Mouse (Mus musculus) embryonic facial prominence, embryonic 14.5 days (tissue): ENCODE results near the gene Gtpbp1. TPM values are rescaled to one million over a fixed set of nuclear protein-coding genes. Genes with fewer than 3 reads are reported as not detected.

Experiments
- ATAC-seq: fragments of 200-750 bp; cut with Nextera tagmentation; 2 replicates; pipeline ENCODE4 v1.8.0; 2017; ENCODE audit warnings: low read depth, moderate number of reproducible peaks, moderate TSS enrichment
- DNase-seq: peaks from one replicate; pipeline ENCODE4 v3.0.0-alpha.2; 2015; ENCODE audit warnings: low spot score
- H3K27ac ChIP-seq: fragments of 300-500 bp; sonication (generic); replicated peaks from 2 replicates; pipeline ENCODE4 v1.5.1; 2014; ENCODE audit warnings: low read depth, mild to moderate bottlenecking, low read length, moderate library complexity
- H3K27me3 ChIP-seq: fragments of 300-500 bp; sonication (generic); replicated peaks from 2 replicates; pipeline ENCODE4 v1.6.1; 2014; ENCODE audit warnings: low read length; ENCODE audit not compliant: control insufficient read depth, insufficient read depth
- H3K36me3 ChIP-seq: fragments of 300-500 bp; sonication (generic); 2 replicates; pipeline ENCODE4 v1.6.1; 2014; ENCODE audit warnings: low read length, mixed read lengths; ENCODE audit not compliant: control insufficient read depth, insufficient read depth
- H3K4me1 ChIP-seq: fragments of 300-500 bp; sonication (generic); 2 replicates; pipeline ENCODE4 v1.6.1; 2014; ENCODE audit warnings: antibody characterized with exemption, low read length; ENCODE audit not compliant: control insufficient read depth, insufficient read depth
- H3K4me2 ChIP-seq: fragments of 300-500 bp; sonication (generic); 2 replicates; pipeline ENCODE4 v1.6.1; 2014; ENCODE audit warnings: low read depth, mild to moderate bottlenecking, low read length, moderate library complexity, mixed read lengths
- H3K4me3 ChIP-seq: fragments of 300-500 bp; sonication (generic); 2 replicates; pipeline ENCODE4 v1.5.1; 2014; ENCODE audit warnings: low read depth, mild to moderate bottlenecking, low read length
- H3K9ac ChIP-seq: fragments of 300-500 bp; sonication (generic); 2 replicates; pipeline ENCODE4 v1.6.1; 2014; ENCODE audit warnings: low read depth, mild to moderate bottlenecking, low read length, moderate library complexity, mixed read lengths
- H3K9me3 ChIP-seq: fragments of 300-500 bp; sonication (generic); 2 replicates; pipeline ENCODE4 v1.6.1; 2016; ENCODE audit warnings: low read length; ENCODE audit not compliant: control insufficient read depth
- WGBS: fragments of 180-500 bp; shearing (Covaris S2); extraction: QIAGEN DNeasy Blood & Tissue Kit; methylation state at CpG from one replicate; pipeline ENCODE4 v1.1.7; 2014; 5-methylcytosine and 5-hydroxymethylcytosine counted together
- polyA plus RNA-seq: library from polyadenylated mRNA; unstranded; fragments of >200 nt; fragmentation: Nextera tagmentation; extraction: Ambion mirVana; gene quantifications from 2 replicates; pipeline ENCODE4 v1.2.1, GENCODE M21; 2014

Gene Gtpbp1
- polyA plus RNA-seq, 1 experiment from 2014 or later, result 27.2 TPM

- ATAC-seq, result no peak; the same call in 1 of the 2 replicates
- WGBS, result 76% methylated on average over 6 of the region's 6 CpGs
- H3K36me3 ChIP-seq, result peaks cover 28% of the 10 kb centered on the region; the same call in 1 of the 2 replicates
Observed at GRCm38 (mm10) chr15:79697011-79697410, 6.4 kb downstream of the Gtpbp1 start.

GRCm38 (mm10) chr15:79697558-79698187 is 7.0 kb downstream of the Gtpbp1 start:
- no peak overlapping the region for H3K27ac ChIP-seq
- DNase-seq, result no peak
- peaks cover 3% of the 10 kb centered on the region; the same call in 1 of the 2 replicates for H3K4me1 ChIP-seq
- ATAC-seq, result 0 out of 2 replicates have a peak, but pooled peaks have one; percentile 33
- no peaks in the 10 kb centered on the region for H3K9me3 ChIP-seq
- H3K4me3 ChIP-seq, result no peak overlapping the region
- no peak overlapping the region for H3K4me2 ChIP-seq
- H3K36me3 ChIP-seq, result peaks cover 28% of the 10 kb centered on the region; the same call in 1 of the 2 replicates
- no peaks in the 10 kb centered on the region for H3K27me3 ChIP-seq
- no peak overlapping the region for H3K9ac ChIP-seq
- 77% methylated on average over 9 of the region's 9 CpGs for WGBS

More at GRCm38 (mm10) chr15:79697011-79697410, 6.4 kb downstream of the Gtpbp1 start:
- Histone ChIP-seq H3K4me1 (peaks cover 4% of the 10 kb centered on the region; the same call in 1 of the 2 replicates), H3K4me2 (no peak overlapping the region), H3K9ac (no peak overlapping the region), H3K27me3 (no peaks in the 10 kb centered on the region), H3K4me3 (no peak overlapping the region), H3K9me3 (no peaks in the 10 kb centered on the region), H3K27ac (no peak overlapping the region)
- DNase-seq, result no peak

DNA sequence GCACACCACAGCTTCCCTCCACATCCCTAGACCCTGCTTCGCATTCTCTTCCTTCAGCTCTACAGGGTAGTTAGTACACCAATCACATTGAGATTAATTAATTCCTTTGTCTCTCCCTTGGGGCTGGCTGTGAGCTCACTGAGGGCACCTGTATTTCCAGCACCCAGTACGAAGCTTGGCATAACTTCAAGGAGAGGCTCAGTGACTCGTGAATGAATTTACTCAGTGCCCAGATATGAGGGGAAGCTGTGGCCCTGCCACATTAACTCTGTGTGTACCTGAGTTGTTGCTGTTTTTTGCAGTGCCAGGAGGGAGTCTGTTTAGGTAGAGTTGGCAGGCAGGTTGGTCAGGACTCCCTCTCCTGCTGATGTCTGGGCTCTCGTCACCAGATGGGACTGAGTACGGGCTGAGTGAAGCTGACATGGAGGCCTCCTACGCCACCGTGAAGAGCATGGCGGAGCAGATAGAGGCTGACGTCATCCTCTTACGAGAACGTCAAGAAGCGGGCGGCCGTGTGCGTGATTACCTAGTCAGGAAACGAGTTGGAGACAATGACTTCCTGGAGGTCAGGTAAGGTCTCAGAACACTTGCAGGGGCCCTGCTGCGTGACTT is 16.1 kb downstream of the Gtpbp1 start:
- no peak for DNase-seq
- Histone ChIP-seq H3K36me3 (peaks cover 45% of the 10 kb centered on the region), H3K9ac (no peak overlapping the region), H3K4me3 (no peak overlapping the region), H3K9me3 (no peaks in the 10 kb centered on the region), H3K27me3 (no peaks in the 10 kb centered on the region), H3K4me1 (no peaks in the 10 kb centered on the region), H3K27ac (no peak overlapping the region), H3K4me2 (no peak overlapping the region)
- ATAC-seq, result no peak
- WGBS, result 87% methylated on average over 17 of the region's 17 CpGs

DNA sequence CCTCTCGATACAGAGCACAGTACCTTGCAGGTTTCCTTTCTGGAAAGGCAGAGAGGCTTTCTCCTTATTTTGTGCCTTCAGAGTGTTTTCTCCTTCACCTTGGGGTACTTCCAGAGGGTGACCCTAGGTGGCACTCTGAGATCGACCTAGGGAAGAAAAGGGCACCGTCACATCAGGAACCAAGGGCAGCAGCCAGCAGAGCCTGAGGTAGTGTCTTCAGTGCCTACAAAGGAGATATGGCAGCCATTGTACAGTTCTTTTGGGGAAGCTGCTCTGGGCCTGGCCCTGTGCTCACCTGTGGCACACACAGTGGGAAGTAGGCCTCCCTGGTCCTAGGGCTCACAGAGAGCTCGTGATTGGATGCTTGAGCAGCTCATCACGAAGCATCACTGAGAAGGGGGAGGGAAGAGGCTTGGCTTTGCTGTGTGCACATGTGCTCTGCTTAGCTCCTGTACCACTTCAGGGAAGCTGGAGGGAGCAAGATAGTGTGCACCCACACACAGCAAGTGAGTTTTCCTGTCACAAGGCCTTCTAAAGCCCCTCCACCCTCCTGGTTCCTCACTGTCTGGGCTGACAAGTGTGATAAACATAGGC is 17.7 kb downstream of the Gtpbp1 start:
- Histone ChIP-seq H3K4me1 (no peaks in the 10 kb centered on the region), H3K36me3 (peaks cover 60% of the 10 kb centered on the region), H3K4me3 (no peak overlapping the region), H3K27ac (no peak overlapping the region), H3K9ac (no peak overlapping the region), H3K4me2 (no peak overlapping the region), H3K27me3 (no peaks in the 10 kb centered on the region), H3K9me3 (no peaks in the 10 kb centered on the region)
- 89% methylated on average over 5 of the region's 5 CpGs for WGBS
- DNase-seq (no peak), ATAC-seq (no peak)

- H3K9me3 ChIP-seq, result no peaks in the 10 kb centered on the region
- no peak for ATAC-seq
- H3K36me3 ChIP-seq, result peaks cover 96% of the 10 kb centered on the region
- no peaks in the 10 kb centered on the region for H3K27me3 ChIP-seq
- 94% methylated on average over 7 of the region's 7 CpGs for WGBS
- no peak overlapping the region for H3K27ac ChIP-seq
- no peak overlapping the region for H3K4me3 ChIP-seq
- H3K4me1 ChIP-seq, result no peaks in the 10 kb centered on the region
- no peak overlapping the region for H3K4me2 ChIP-seq
- DNase-seq, result no peak
- H3K9ac ChIP-seq, result no peak overlapping the region
Observed at GRCm38 (mm10) chr15:79715646-79716045, 25.0 kb downstream of the Gtpbp1 start.

GRCm38 (mm10) chr15:79716710-79717109 is 26.1 kb downstream of the Gtpbp1 start:
- H3K9ac ChIP-seq, result no peak overlapping the region
- 88% methylated on average over 6 of the region's 6 CpGs for WGBS
- no peaks in the 10 kb centered on the region for H3K27me3 ChIP-seq
- peaks cover 91% of the 10 kb centered on the region for H3K36me3 ChIP-seq
- H3K4me1 ChIP-seq, result no peaks in the 10 kb centered on the region
- no peak overlapping the region for H3K4me3 ChIP-seq
- H3K4me2 ChIP-seq, result no peak overlapping the region
- DNase-seq, result no peak
- H3K27ac ChIP-seq, result no peak overlapping the region
- no peaks in the 10 kb centered on the region for H3K9me3 ChIP-seq
- no peak for ATAC-seq

- no peaks in the 10 kb centered on the region for H3K9me3 ChIP-seq
- no peak overlapping the region for H3K4me2 ChIP-seq
- WGBS, result 87% methylated on average over 8 of the region's 8 CpGs
- no peak overlapping the region for H3K4me3 ChIP-seq
- ATAC-seq, result no peak
- H3K9ac ChIP-seq, result no peak overlapping the region
- H3K27ac ChIP-seq, result no peak overlapping the region
- H3K27me3 ChIP-seq, result no peaks in the 10 kb centered on the region
- H3K4me1 ChIP-seq, result no peaks in the 10 kb centered on the region
- peaks cover 72% of the 10 kb centered on the region for H3K36me3 ChIP-seq
- no peak for DNase-seq
Observed at GRCm38 (mm10) chr15:79720267-79720666, 29.6 kb downstream of the Gtpbp1 start.

DNA sequence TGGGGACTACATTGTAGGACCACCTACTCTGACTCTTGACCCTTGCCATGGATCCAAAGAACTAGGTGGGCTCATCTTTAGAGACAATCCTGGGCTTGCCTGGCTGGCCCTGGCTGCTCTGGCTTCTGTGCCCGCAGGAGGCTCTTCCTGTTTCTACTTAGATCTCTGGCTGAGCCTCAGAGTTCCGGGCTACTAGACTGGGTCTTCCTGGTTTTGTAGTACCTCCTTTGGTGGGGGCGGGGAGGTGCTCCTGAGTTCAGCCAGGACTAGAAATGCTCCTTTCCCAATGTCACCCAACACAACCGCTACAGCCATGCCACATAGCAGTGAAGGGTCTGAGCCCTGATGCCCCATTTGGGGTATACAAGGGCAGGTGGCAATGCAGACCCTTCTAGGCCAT is 30.2 kb downstream of the Gtpbp1 start:
- no peak overlapping the region for H3K27ac ChIP-seq
- no peak overlapping the region for H3K9ac ChIP-seq
- H3K9me3 ChIP-seq, result no peaks in the 10 kb centered on the region
- H3K4me1 ChIP-seq, result no peaks in the 10 kb centered on the region
- H3K36me3 ChIP-seq, result peaks cover 72% of the 10 kb centered on the region
- DNase-seq (no peak), ATAC-seq (no peak)
- WGBS, result 71% methylated on average over 4 of the region's 4 CpGs
- no peaks in the 10 kb centered on the region for H3K27me3 ChIP-seq
- no peak overlapping the region for H3K4me2 ChIP-seq
- H3K4me3 ChIP-seq, result no peak overlapping the region
